Mouse (Mus musculus): ENCODE measurements around the gene Skp1a.

The Skp1a gene

DNA sequence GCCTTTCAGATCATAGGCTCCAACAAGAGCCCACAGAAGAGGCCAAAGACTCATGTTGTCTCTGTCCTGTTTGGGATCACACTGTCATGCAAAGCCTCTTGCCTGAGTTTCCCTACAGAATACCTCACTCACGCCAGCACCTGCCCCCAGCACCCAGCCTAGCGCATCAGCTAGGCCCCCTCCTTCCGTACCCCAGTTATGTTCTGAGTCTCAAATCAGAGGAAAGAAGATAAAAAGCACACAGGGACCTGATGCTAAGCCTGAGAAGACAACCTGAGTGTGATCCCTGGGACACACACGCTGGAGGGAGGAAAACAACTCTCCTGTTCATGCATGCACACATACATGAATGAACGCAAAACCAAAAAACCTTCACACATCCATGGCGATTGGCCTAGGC is 47.2 kb downstream of the Skp1a start:
- no peak for DNase-seq

DNA sequence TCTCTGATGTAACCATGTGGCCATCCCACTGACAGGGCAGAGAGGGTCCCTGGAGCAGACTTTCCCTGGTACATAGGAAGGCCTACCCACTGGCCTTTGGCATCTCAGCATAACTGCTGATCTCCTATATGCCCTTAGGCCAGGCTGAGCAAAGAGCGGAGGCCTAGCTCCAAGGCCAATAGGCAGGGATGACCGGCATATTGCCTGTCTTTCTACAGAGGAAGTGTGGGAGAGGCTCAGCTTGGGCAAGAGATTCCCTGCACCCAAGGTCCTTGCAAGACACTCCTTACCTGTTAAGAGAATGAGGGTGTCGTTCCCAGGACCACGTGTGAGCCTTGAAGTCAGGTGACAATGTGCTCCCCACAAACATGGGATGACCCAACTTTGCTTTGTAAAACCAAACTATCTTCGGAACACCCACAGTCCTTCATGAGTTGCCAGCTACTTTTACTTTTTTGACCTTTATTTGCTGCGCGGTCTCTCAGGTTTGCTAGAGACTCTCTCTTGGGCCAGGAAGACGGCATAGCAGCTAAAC is 47.9 kb downstream of the Skp1a start:
- no peak for DNase-seq

DNA sequence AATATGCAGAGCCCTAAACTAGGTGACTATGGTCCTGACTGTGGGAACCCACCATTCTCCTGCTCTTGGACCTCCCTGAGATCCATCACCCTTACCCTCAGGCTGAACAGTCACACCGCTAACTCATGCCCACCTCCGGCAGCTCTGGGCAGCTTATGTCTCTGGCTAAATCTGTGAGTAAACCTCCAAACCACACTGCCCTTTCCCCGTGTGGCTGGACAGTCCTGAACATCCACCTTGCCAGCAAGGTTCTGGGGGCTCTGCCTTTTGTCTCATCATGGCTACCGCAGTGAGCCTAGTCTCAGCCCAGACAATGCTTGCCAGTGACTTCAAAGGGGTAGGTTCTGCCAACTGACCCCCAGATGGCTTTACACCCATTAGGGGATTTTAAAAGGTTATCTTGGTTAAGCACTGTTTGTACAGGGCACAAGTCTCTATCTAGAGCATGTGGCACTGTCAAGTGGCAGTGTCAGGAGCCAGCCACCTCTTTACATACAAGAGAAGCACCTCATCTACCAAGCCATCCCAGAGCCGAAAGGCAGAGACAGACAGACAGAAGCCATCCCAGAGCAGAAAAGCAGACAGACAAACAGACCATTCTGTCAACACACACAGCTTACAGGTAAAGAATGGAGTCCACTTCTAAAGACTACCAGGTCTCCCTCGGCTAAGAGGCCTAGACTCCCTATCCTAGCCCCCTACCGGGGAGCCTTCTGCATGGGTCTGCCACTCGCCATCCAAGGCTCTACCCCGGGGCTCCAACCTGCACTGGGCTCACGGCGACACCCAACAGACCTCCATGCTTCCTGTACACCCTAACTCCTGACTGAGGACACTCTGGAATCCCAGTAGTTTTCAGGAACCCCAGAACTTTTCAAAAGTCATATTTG is 49.0 kb downstream of the Skp1a start:
- no peak for DNase-seq

DNA sequence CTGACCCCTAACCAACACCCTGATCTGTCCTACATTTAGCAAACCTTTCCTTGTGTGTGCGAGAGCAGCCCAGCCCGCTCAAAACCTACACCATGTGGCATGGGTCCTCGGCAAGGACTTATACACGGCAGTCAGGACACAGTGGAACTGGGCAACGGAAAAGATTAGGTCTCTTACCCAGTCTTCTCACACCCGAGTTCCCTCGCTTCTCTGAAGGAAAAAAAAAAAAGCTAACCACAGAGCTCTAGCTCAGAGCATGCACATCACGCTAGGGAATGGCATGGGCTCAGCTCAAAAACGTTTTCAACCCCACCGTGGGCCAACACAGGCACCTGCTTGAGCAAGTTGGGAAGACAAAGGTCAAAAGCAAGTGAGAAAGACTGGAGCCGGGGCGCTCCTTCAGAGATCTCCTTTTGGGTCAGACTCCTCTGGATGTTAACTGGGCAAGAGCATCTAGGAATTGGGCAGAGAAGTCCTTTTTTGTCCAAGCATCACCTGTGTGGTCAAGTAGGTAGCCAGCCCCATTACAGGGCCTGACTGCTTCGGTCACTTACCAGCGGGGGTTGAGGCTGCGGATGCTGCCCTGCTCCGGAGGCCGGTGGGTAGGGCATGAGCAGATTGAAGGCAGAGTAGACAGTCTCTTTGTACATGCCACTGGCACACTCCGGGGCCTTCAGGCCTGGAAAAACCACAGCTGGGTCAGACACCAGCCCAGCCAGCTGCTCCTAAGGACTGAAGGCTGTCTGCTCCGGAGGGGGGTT is 50.0 kb downstream of the Skp1a start:
- DNase-seq, result no peak

DNA sequence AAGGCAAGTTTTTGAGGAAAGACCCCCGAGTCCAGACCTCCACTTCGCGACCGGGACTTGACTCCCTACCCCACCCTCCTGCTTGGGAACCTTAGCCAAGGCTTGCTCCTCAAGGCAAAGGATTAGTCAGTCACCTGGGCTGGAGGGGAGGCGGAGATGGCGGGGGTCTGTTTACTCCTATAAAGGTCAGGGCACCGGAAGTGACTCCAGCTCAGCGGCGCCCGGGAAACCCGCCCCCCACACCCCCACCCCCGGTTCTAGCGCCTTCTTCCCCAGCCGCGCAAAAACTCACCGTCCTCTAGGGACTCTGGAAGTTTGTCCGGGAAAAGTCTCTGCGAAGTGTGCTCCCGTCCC is 50.6 kb downstream of the Skp1a start:
- no peak for DNase-seq

DNA sequence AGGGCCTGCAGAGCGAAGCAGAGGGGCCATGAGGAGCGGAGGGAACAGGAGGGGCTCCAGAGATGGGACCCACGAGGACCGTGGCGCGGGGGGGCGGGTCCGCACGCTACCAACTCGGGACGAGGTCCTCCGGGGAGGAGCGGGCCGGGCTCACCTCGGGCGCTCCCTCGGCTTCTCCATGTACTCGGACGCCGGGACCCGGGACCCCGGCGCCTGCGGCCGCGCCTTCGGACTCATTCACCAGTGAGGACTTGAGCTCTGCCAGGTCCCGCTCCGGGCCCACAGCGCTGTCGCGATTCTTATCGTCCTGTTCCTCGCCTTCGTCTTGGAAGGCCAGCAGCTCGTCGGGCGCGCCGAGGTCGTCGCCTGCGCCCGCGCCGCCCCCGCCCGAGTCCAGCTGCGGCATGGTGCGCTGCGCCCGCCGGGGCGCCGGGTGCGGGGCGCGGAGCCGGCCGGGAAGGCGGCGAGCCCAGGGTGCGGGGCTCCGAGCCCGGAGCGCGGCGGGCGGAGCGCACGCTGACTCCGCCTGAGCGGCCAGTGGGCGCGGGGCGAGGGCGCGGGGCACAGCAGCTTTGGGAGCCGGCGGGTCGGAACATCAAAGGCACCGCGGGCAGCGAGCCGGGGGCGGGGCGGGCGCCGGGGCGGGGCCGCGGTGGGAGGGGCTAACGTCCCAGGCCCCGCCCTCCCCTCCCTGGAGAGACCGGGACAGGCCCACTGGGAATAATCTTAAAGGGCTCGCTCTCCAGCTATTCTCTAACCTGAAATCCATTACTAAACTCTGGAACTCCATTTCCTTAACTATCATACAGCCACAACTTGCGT is 51.2 kb downstream of the Skp1a start, which contains the start of gene Tcf7:
Gene Tcf7, minus strand, starts transcription at position 241 of the 822 bp plus-strand sequence.
- DNase-seq, result peak; percentile 56 to 64

DNA sequence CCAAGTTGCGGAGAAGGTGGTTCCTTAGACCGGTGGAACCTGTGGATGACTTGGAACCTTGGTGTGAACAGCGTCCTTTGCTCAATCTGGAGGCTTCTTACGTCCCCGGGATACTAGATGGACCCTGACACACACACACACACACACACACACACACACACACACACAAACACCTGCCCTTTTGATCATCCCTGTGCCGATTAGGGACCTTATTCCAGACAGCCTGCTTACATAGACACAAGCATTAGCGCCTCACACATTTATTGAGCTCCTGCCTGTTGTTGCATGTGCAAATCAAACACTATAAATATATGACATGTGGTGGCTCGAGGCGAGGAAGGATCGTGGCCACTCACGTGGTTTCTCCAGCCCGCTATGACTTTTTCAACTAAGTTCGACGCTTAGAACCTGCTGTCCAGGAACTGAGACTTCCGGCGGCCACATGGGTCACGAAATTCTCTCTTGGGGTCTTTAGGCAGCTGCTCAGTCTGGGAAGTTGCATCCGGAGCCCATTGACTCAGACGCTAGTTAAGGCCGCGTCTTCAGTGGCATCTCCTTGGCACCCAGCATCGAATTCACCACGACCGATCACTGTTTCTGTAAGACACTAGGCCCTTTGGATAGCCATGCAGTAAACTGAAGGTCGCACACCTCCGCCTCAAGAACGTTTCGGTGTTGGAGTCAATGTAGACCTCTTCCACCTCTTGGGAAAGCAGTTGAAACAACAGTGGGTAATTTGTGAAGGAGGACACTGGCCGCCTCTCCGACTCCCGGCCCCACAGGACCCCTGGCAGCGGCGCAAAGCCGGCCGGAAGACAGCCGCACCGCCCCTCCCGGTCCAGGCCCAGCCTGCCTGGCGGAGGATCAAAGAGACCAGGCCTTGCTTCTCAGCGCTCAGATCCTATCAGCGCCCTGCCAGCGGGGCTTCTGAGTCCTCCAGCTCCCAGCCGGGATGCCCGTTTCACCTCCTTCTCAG is 52.1 kb downstream of the Skp1a start:
- peak; percentile 69 to 74 for DNase-seq

DNA sequence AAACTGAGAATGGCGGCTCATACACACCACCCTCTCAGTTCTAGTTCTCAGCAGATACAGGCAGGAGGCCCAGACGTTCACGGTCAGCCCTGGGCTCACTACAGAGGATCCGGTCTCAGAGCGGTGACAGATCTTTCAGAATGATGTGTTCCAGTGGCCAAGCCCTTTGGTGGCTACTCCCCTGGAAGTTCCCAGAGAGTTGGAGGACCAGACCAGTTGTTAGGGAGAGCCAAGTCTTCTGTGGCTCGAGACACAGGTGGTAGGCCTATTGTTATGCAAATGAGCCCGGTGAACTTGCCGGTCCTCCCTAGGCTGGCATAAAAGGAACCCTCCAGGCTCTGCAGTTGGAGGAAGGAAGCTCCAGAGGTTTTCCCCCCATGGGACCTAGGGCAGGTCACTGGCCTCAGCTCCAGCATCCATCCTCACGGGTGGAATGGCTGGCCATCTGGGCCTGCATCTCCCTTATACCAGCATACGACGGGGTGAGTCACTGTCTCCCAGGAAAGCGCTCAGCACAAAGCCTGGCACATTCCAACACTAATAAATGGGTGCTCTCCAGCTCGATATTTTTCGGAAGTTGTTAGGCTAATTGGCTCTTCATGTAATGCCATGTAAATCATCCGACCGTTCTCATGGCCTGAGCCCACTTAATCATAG is 54.6 kb downstream of the Skp1a start:
- DNase-seq, result no peak

DNA sequence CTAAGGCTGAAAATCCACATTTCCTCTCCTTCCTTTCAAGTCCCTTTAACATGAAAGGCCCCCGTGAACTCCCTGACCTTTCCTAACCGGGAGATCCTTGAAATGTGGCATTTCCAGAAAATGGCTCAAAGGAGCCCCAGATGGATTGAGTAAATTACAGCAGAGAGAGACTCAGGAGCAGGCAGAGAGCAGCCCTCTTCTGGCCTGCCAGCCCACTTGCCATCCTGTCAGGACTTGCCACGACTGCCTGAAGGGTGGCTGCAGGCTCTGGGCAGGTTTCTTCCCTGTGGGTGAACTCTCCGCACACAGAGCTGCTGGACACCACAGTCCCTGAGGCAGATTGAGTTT is 55.1 kb downstream of the Skp1a start:
- DNase-seq, result no peak

DNA sequence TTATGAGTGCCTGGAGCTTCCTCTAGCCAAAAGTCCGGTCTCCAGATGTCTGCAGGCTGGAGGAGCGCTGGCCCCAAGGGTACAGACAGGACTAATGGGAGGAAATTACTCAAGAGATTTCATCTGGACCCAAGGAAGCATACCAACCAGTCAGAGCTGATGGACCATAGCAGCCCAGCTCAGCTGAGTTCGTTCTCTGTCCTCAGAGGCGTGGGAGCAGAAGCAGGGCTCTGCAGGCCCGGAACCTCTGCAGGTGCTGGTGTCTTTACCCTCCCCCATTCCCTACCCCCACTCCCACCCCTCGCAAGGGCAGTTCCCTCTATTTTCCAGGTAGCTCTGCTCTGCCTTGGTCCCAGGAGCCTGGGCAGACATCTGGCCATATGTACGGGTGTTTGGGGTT is 60.6 kb downstream of the Skp1a start:
- DNase-seq, result no peak

DNA sequence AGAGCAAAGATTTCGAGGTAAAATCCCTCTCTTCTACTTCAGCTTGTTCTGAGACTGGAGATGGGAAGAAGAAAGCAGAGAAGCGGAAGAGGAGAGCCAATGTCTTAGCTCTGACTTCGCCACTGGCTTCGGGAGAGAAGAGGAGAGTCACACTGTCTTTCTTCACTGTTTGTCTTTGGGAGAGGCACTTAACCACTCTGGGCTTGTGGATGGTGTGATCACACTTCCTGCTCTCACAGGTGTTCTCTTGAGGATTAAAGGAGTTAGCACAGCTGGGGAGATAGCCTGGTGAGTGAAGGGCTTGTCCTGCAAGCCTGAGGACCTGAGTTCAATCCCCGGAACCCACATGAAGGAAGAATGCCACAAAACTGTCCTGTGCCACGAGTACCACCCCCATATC is 61.1 kb downstream of the Skp1a start:
- no peak for DNase-seq

DNA sequence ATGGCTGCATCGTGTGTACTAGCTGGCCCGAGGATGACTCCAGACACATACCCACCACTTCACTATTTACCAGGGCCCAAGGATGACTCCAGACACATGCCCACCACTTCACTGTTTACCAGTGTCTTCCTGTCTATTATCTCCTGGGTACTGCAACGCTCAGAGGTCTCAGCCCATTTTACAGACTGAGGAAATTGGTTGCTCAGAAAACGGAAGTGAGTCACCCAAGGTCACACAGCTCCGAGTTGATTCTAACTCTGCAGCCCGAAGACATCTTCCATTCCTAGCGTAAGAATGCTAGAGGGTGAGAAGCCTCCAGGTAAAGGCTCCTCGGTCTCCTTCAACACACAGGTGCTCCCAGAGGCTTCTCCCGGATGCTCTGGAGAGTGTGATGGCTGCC is 62.3 kb downstream of the Skp1a start:
- DNase-seq, result no peak

Measured in cerebellum, postnatal 10 days (tissue).